Comparison of ENCODE assay signal across 10 mouse cellular contexts in the genomic region with DNA sequence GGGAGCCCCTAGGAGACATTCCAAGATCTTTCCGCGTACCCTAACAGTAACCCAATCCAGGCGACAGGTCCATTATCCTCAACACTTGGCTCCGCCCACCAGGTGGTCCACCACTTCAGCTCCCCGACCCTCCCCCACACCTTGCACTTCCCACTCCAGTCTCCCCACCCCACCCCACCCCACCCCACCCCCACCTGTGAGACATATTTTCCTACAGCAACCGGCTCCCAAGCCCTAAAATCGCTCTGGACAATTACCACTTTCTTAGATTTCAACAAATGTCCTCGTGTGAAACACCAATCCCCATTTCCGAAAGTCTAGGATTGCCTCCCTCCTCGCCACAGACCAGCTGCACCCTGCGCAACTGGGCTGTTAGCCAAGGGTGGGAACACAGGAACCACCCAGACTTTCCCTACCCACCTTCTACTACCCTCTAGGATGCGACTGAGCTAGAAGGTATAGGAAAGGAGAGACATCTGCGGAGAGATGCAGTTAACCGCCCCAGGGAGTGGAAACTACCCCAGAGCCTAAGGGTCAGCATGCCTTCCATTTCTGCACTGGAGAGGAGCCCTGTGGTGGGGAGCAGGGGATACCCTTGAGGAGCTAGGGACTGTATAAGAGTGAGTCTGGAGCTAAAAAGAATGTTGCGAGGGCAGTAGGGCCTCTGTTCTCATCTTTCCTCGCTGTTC. TPM values are rescaled to one million over a fixed set of nuclear protein-coding genes. Genes with fewer than 3 reads are reported as not detected.
DNase-seq lines count a peak whose midpoint lies in the region; ATAC-seq and TF ChIP-seq lines count a peak whose summit lies in the region.
"Had no signal": no experiment of that assay in that cellular context is flagged by ENCODE, and none has a peak within 500 bp of the region (broad histone marks: within the 10 kb centered on the region; RNA-seq: fewer than 3 reads in every experiment).

No protein-coding gene starts in this region.

- H3K36me3 ChIP-seq in forebrain, embryonic 10.5 days (replicated peaks) = peaks cover 37% of the 10 kb centered on the region
- no peaks in the 10 kb centered on the region for H3K36me3 ChIP-seq in forebrain, postnatal 0 days (ENCODE audit: insufficient read depth)
- H3K36me3 ChIP-seq in hindbrain, embryonic 12.5 days = 0 out of 2 replicates have a peak, but pooled peaks cover 4% of the 10 kb centered on the region
- no peaks in the 10 kb centered on the region for H3K36me3 ChIP-seq in midbrain, embryonic 15.5 days (replicated peaks)

- H3K9me3 ChIP-seq in forebrain, embryonic 10.5 days = no peaks in the 10 kb centered on the region
- no peaks in the 10 kb centered on the region for H3K9me3 ChIP-seq in forebrain, postnatal 0 days (ENCODE audit: low read length)
- no peaks in the 10 kb centered on the region for H3K9me3 ChIP-seq in hindbrain, embryonic 12.5 days (replicated peaks)
- no peaks in the 10 kb centered on the region for H3K9me3 ChIP-seq in midbrain, embryonic 15.5 days

- TF ChIP-seq CTCF in forebrain, postnatal 0 days (IDR thresholded peaks at IDR 0.05; ENCODE audit: low read depth) = no peak

- H3K9ac ChIP-seq in forebrain, postnatal 0 days = no peak overlapping the region
- peak overlapping the region; percentile 62 for H3K9ac ChIP-seq in hindbrain, embryonic 12.5 days
- no peak overlapping the region for H3K9ac ChIP-seq in midbrain, embryonic 15.5 days

- H3K27ac ChIP-seq in forebrain, embryonic 10.5 days = peak overlapping the region; percentile 95
- H3K27ac ChIP-seq in forebrain, postnatal 0 days (ENCODE audit: low read depth, low read length) = no peak overlapping the region
- H3K27ac ChIP-seq in hindbrain, embryonic 12.5 days = peak overlapping the region; percentile 82
- H3K27ac ChIP-seq in midbrain, embryonic 15.5 days = no peak overlapping the region

- no peak for ATAC-seq in forebrain, postnatal 0 days
- no peak for ATAC-seq in hindbrain, embryonic 12.5 days (ENCODE audit: low FRiP score)
- ATAC-seq in midbrain, embryonic 15.5 days (replicated peaks) = no peak

- DNase-seq in forebrain, embryonic 10.5 days (ENCODE audit: extremely low spot score, low spot score) = no peak
- no peak for DNase-seq in forebrain, postnatal 0 days
- peak; percentile 81 for DNase-seq in embryo, embryonic 10 days (ENCODE audit: low spot score)
- no peak for DNase-seq in left cerebral cortex, adult 9 months (ENCODE audit: low spot score in 2 of 2)
- no peak for DNase-seq in spleen, postnatal 36 days (ENCODE audit: low spot score in 2 of 2)
- DNase-seq in lung, postnatal 10 days = no peak
- DNase-seq: cerebellum, adult 11-12 months had no signal

- under 1% methylated on average over 16 of the region's 16 CpGs for WGBS in forebrain, embryonic 10.5 days
- WGBS in forebrain, postnatal 0 days = 18% methylated on average over 16 of the region's 16 CpGs
- 2% methylated on average over 16 of the region's 16 CpGs for WGBS in hindbrain, embryonic 12.5 days
- 9% methylated on average over 16 of the region's 16 CpGs for WGBS in midbrain, embryonic 15.5 days

- peaks cover 93% of the 10 kb centered on the region for H3K4me1 ChIP-seq in forebrain, embryonic 10.5 days
- peaks cover 4% of the 10 kb centered on the region; the same call in 1 of the 2 replicates for H3K4me1 ChIP-seq in forebrain, postnatal 0 days (ENCODE audit: insufficient read depth)
- peaks cover 88% of the 10 kb centered on the region for H3K4me1 ChIP-seq in hindbrain, embryonic 12.5 days
- H3K4me1 ChIP-seq in midbrain, embryonic 15.5 days = peaks cover 56% of the 10 kb centered on the region

- H3K27me3 ChIP-seq in forebrain, embryonic 10.5 days (ENCODE audit: poor library complexity, severe bottlenecking) = peaks cover 31% of the 10 kb centered on the region
- peaks cover 10% of the 10 kb centered on the region; the same call in 1 of the 2 replicates for H3K27me3 ChIP-seq in forebrain, postnatal 0 days (ENCODE audit: insufficient read depth, low read length)
- H3K27me3 ChIP-seq in hindbrain, embryonic 12.5 days = 0 out of 2 replicates have a peak, but pooled peaks cover 2% of the 10 kb centered on the region
- no peaks in the 10 kb centered on the region for H3K27me3 ChIP-seq in midbrain, embryonic 15.5 days (replicated peaks)

- peak overlapping the region; percentile 76 for H3K4me3 ChIP-seq in forebrain, embryonic 10.5 days
- H3K4me3 ChIP-seq in forebrain, postnatal 0 days (ENCODE audit: low read depth, low read length) = no peak overlapping the region
- peak overlapping the region; percentile 44 for H3K4me3 ChIP-seq in hindbrain, embryonic 12.5 days
- peak overlapping the region; percentile 33 for H3K4me3 ChIP-seq in midbrain, embryonic 15.5 days

- H3K4me2 ChIP-seq in forebrain, postnatal 0 days (ENCODE audit: low read depth) = no peak overlapping the region
- H3K4me2 ChIP-seq in hindbrain, embryonic 12.5 days (replicated peaks) = peak overlapping the region; percentile 62
- peak overlapping the region; percentile 64; the same call in 1 of the 2 replicates for H3K4me2 ChIP-seq in midbrain, embryonic 15.5 days

RNA-seq across cellular contexts. Expression of gene Crabp2, which starts 0.9 kb away (rescaled TPM):
- polyA plus RNA-seq in forebrain, embryonic 10.5 days (2016; fragmentation: Nextera tagmentation; extraction: Ambion mirVana) = 834 and 866 TPM in 2 replicates
- total RNA-seq in forebrain, postnatal 0 days (2014; rRNA removed) = 16.8 and 17.4 TPM in 2 replicates
- 24.7 and 28.1 TPM in 2 replicates for polyA plus RNA-seq in forebrain, postnatal 0 days (2015; fragmentation: Nextera tagmentation; extraction: Ambion mirVana)
- polyA plus RNA-seq in hindbrain, embryonic 12.5 days (2016; fragmentation: Nextera tagmentation; extraction: Ambion mirVana) = 384 and 396 TPM in 2 replicates
- polyA plus RNA-seq in midbrain, embryonic 15.5 days (2015; fragmentation: Nextera tagmentation; extraction: Ambion mirVana) = 44.8 and 52.1 TPM in 2 replicates
- total RNA-seq: monocyte, adult 5-6 weeks had no signal

RNA-seq across cellular contexts. Expression of gene Rrnad1, which starts 18.9 kb away (rescaled TPM):
- 19.1 and 22.8 TPM in 2 replicates for polyA plus RNA-seq in forebrain, embryonic 10.5 days (2016; fragmentation: Nextera tagmentation; extraction: Ambion mirVana)
- 19.3 and 31.8 TPM in 2 replicates for total RNA-seq in forebrain, postnatal 0 days (2014; rRNA removed)
- polyA plus RNA-seq in forebrain, postnatal 0 days (2015; fragmentation: Nextera tagmentation; extraction: Ambion mirVana) = 10.9 and 15.6 TPM in 2 replicates
- 22.1 and 22.5 TPM in 2 replicates for polyA plus RNA-seq in hindbrain, embryonic 12.5 days (2016; fragmentation: Nextera tagmentation; extraction: Ambion mirVana)
- 23.0 and 23.2 TPM in 2 replicates for polyA plus RNA-seq in midbrain, embryonic 15.5 days (2015; fragmentation: Nextera tagmentation; extraction: Ambion mirVana)

RNA-seq across cellular contexts. Expression of gene Isg20l2, which starts 19.3 kb away (rescaled TPM):
- polyA plus RNA-seq in forebrain, embryonic 10.5 days (2016; fragmentation: Nextera tagmentation; extraction: Ambion mirVana) = 87.7 and 88.3 TPM in 2 replicates
- total RNA-seq in forebrain, postnatal 0 days (2014; rRNA removed) = 29.1 and 31.9 TPM in 2 replicates
- 16.1 and 19.3 TPM in 2 replicates for polyA plus RNA-seq in forebrain, postnatal 0 days (2015; fragmentation: Nextera tagmentation; extraction: Ambion mirVana)
- 67.7 and 68.7 TPM in 2 replicates for polyA plus RNA-seq in hindbrain, embryonic 12.5 days (2016; fragmentation: Nextera tagmentation; extraction: Ambion mirVana)
- 30.5 and 34.9 TPM in 2 replicates for polyA plus RNA-seq in midbrain, embryonic 15.5 days (2015; fragmentation: Nextera tagmentation; extraction: Ambion mirVana)

RNA-seq across cellular contexts. Expression of gene Nes, which starts 21.5 kb away (rescaled TPM):
- 81.2 and 86.9 TPM in 2 replicates for polyA plus RNA-seq in forebrain, embryonic 10.5 days (2016; fragmentation: Nextera tagmentation; extraction: Ambion mirVana)
- 32.4 and 39.2 TPM in 2 replicates for total RNA-seq in forebrain, postnatal 0 days (2014; rRNA removed)
- polyA plus RNA-seq in forebrain, postnatal 0 days (2015; fragmentation: Nextera tagmentation; extraction: Ambion mirVana) = 14.5 and 17.9 TPM in 2 replicates
- 136 and 153 TPM in 2 replicates for polyA plus RNA-seq in hindbrain, embryonic 12.5 days (2016; fragmentation: Nextera tagmentation; extraction: Ambion mirVana)
- 33.0 and 40.7 TPM in 2 replicates for polyA plus RNA-seq in midbrain, embryonic 15.5 days (2015; fragmentation: Nextera tagmentation; extraction: Ambion mirVana)

RNA-seq across cellular contexts. Expression of gene Mrpl24, which starts 30.1 kb away (rescaled TPM):
- polyA plus RNA-seq in forebrain, embryonic 10.5 days (2016; fragmentation: Nextera tagmentation; extraction: Ambion mirVana) = 71.4 and 74.8 TPM in 2 replicates
- 47.0 and 68.4 TPM in 2 replicates for total RNA-seq in forebrain, postnatal 0 days (2014; rRNA removed)
- polyA plus RNA-seq in forebrain, postnatal 0 days (2015; fragmentation: Nextera tagmentation; extraction: Ambion mirVana) = 43.4 and 45.7 TPM in 2 replicates
- polyA plus RNA-seq in hindbrain, embryonic 12.5 days (2016; fragmentation: Nextera tagmentation; extraction: Ambion mirVana) = 72.9 and 79.0 TPM in 2 replicates
- 51.5 and 55.4 TPM in 2 replicates for polyA plus RNA-seq in midbrain, embryonic 15.5 days (2015; fragmentation: Nextera tagmentation; extraction: Ambion mirVana)

Comparison
In these comparisons a context has a peak if more than half of its experiments do, and no peak if none do; other contexts are left out.
1. H3K27ac ChIP-seq: peak in forebrain, embryonic 10.5 days (single experiment) and hindbrain, embryonic 12.5 days (single experiment); none in forebrain, postnatal 0 days (single experiment) and midbrain, embryonic 15.5 days (single experiment).